Mouse (Mus musculus) left cerebral cortex, postnatal 14 days (tissue): ENCODE data around the gene Gne. TPM values are rescaled to one million over a fixed set of nuclear protein-coding genes. Genes with fewer than 3 reads are reported as not detected.

Experiments used
- DNase-seq, 2 experiments: peaks; one replicate each; pipeline ENCODE4 v3.0.0; 2021 to 2022; ENCODE audit warnings: low spot score in 2 of 2, mixed read lengths in 1 of 2
- intact Hi-C: fragments of 180-260 bp; cut with DNase I; formaldehyde crosslinking; loops from one replicate; pipeline ENCODE4 v1.15.1; 2025
- total RNA-seq, 2 experiments: library from RNA; stranded (reverse); gene quantifications; 2 replicates each; pipeline ENCODE4 v1.2.3; 2021

The Gne gene
- total RNA-seq, 2 experiments from 2014 or later, result 38.2 to 49.6 TPM

DNA sequence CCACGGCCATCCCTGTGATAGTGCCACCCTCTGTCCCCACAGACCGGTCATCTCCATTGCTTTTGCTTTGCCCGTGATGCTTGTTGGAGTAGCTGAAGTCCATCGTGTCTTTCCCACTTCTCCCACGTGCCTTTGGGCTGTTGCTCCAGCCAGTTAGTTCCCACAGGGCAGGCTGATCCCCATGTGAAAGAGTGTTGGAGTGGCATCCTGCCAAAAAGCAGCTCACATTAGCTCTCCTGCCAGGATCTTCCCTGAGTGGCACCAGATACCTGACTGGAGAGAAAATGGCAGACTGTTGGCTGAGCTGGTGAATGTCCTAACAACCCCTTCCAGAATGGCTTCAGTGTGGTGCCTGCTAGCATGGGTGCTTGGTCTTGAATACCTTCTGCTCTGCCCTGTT lies 52.5 kb downstream of the Gne start:
- intact Hi-C loops, result no loop called here
- peak in 1 of 2 experiments; percentile 25 for DNase-seq

DNA sequence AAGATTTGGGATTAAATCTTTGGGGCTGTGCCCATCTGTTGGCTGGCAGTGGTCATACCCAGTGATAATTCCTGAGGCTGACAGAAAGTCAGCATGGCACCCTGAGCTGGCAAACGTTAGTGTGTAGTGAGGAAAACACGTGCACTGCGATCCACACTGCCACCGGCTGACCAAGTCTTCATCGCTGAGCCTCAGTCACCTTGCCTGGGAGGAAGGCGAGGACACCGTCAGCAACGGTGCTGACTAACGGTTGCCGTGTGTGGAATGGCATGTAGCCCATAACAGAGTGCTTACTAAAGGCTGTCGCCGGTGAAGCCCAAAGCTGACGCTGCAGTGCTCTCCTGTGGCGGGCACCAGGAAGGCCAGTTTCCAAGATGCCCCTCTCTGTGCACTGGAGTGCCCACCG lies 54.3 kb downstream of the Gne start:
- peak; percentile 20 to 45 for DNase-seq
- intact Hi-C loops, result no loop called here

DNA sequence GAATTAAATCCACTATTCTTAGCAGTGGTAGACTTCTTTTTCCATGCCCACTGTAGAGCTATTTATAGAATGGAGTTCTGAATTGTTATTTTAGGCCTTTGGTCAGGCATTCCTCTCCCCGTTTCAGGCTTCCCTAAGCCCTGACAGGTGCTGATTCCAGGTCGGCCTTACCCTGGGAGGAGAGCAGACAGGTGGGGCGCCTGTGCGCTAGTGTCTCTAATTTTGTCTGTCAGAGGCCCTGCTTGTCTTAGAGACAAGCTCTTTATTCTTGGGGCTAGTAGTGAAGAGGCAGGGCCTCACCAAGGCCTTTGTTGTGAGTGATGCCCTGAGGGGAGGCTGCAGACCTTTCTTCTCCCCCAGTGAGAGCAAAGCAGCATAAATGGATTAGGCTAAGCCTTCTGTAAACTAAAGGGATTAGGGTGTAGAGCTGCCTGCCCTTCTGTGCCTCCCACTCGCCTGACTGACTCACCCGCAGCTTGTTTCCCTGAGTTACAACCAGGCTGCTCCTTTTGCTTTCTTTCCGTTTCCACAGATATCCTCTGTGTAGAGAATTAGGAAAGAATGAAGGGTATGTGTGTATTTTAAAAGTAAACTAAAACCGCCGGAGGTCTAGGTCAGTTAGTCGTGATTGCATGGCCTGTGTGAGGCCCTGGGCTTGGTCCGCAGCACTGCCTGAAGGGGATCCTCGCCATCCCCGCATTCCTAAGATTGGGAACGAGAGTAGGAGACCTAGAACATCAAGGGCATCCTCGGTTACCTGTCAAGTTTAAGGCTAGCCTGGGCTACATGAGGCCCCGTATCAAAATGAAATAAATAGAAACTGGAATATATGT lies 55.5 kb downstream of the Gne start:
- DNase-seq, result peak; percentile 52 to 61
- intact Hi-C loops, result no loop called here

DNA sequence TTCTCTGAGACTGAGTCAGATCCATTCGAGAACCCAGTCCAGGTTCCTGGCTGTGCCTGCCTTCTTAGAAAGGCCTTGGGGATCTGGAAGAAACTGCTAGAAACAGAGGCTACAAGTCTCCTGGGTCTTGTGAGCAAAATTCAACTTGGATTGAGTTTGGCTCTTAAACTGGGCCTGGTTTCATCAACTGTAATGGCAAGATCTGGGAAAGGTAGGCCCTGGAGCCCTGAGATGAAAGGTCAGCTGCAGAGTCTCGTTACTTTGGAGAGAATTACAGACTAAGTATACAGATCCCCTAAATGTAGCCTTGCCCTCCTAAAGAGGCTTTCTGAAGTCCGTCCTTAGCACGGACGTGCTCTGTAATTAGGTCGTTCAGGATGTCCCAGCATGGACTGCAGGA lies 58.4 kb downstream of the Gne start:
- intact Hi-C loops, result no loop called here
- no peak for DNase-seq

DNA sequence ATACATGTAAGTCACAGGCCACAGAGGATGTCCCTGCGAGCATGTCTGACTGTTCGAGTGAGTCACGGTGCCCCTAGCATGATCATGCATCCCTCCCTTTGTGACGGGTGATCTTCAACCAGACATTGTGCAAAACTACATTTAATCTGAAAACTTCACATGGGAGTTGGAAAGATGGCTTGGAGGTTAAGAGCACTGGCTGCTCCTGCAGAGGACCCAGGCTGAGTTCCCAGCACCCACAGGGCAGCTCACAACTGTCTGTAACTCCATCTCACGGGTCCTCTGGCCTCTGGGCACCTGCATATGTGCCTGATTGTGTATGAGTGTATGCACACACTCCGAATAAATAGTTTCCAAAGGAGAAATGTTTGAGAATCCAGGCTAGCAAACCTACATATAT lies 59.7 kb downstream of the Gne start:
- DNase-seq, result no peak
- intact Hi-C loops, result no loop called here

DNA sequence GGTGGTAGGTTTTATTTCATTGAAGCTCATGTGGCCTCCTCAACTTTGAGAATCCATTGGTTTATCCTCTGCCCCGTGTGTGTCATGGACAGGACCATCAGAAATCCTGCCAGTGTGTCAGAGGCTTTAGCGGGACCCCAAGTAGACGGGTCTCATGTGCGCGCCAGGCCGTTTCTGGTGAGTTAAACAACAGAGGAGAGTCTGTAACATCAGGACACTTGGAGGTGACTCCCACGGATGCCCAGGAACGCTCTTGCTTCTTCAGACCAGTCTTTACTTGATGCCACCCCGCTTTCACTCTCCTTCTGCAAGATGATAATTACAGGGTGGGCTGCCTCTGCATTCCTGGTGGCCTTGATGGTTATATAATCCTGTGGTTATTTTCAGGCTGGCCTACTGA lies 60.3 kb downstream of the Gne start:
- peak in 1 of 2 experiments; percentile 2 for DNase-seq
- intact Hi-C loops, result no loop called here

DNA sequence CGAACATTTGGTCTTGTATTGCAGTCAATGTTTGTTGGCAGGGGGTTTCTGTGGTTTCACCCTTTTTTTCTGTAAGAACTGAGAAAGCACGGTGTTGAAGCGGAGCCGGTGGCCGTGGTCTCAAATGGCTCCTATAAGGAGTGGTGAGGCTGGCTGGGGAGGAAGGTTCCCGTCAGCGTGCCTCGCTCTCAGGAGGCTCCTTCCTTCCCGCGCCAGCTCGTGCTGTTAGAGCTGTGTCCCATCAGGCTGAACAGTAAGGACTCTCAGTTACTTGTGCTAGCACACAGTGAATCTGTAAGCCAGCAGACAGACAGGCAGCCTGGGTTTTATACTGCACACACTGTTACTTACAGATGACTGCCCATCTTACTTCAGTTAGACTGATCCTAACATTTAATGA lies 61.2 kb downstream of the Gne start:
- DNase-seq, result peak in 1 of 2 experiments; percentile 2
- intact Hi-C loops, result no loop called here

DNA sequence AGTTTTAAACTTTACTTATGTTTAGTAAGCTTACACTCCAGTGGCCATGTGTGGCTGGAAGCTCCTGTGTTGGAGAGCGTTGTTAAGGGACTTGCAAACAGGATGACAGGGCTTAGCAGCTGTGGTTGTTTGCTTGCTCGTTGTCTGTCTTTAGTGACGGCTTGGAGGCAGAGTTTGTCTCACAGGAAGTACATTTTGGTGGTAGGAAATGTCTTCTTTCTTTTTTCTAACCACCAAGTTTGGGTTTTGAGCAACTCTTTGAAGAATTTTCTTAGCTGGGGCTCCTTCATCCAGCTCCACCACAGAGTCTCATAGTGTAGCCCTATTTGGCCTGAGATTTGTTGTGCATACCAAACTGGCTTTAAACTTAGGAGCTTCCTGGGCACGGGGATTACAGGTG lies 61.7 kb downstream of the Gne start:
- DNase-seq, result peak in 1 of 2 experiments; percentile 0
- intact Hi-C loops, result no loop called here

DNA sequence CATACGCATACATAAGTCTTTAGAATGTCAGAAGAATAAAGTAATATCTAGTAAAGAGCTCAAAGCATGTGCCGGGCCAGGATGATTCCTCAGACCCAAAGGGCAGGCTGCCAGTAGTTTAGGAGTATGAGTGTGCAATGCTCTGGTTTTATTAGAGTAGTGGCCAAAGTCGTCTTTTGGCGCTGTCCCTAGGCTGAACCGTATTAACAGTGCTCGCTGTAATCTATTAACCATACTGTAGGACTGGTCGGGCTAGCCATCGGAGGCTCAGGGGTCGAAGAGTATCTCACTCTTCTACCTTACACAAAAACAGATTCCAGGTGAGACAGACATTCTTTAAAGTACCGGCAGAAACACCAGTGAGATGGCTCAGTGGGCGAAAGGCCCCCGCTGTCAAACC lies 67.2 kb downstream of the Gne start:
- intact Hi-C loops, result no loop called here

DNA sequence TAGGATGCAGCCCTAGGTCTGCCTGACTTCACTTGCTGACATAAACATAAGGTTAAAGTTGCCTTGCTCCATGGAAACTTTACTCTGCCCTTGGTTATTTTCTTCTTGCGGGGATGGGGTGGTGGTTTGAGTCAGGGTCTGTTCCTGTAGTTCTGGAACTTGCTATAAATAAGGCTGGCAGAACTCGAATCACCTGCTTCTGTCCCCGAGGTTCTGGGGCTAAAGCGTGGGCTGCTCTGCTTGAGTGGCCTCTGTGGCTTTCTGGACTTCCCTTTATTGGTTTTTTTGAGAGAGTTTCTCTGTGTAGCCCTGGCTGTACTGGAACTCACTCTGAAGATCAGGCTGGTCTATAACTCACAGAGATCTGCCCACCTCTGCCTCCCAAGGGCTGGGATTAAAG lies 67.9 kb downstream of the Gne start:
- DNase-seq, result no peak
- intact Hi-C loops, result no loop called here

More for the DNA sequence above, 67.2 kb downstream of the Gne start:
- DNase-seq, result no peak

DNA sequence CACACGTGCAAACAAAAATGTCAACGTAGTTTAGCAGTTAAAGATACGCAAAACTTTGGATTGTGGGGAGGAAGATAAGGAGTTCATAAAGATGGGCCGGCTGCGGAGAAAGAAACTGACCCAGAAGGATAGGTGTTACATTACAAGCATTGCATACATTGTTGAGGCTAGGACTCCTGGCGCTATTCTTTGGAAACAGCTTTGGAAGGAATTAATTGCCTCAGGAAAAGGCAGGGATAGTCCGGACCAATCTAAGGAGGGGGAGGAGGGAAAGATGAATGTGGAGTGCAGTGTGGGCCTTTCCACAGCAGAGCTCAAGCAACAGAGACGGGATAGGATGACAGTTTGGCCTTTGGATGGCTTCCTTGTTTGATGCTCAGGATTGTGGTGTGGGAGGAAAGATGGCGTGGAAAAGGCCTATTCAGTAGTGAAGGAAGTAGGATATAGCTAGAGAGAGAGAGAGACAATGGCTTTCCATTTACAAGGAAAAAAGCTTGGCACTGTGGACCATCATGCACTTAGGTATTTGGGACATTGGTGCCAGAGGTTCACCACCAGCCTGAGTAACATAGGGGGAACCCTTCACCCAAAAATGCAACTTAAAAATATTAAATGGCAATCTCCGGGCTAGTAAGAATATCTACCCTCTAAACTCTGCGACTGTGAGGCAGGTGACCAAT lies 70.4 kb downstream of the Gne start:
- intact Hi-C loops, result no loop called here

DNA sequence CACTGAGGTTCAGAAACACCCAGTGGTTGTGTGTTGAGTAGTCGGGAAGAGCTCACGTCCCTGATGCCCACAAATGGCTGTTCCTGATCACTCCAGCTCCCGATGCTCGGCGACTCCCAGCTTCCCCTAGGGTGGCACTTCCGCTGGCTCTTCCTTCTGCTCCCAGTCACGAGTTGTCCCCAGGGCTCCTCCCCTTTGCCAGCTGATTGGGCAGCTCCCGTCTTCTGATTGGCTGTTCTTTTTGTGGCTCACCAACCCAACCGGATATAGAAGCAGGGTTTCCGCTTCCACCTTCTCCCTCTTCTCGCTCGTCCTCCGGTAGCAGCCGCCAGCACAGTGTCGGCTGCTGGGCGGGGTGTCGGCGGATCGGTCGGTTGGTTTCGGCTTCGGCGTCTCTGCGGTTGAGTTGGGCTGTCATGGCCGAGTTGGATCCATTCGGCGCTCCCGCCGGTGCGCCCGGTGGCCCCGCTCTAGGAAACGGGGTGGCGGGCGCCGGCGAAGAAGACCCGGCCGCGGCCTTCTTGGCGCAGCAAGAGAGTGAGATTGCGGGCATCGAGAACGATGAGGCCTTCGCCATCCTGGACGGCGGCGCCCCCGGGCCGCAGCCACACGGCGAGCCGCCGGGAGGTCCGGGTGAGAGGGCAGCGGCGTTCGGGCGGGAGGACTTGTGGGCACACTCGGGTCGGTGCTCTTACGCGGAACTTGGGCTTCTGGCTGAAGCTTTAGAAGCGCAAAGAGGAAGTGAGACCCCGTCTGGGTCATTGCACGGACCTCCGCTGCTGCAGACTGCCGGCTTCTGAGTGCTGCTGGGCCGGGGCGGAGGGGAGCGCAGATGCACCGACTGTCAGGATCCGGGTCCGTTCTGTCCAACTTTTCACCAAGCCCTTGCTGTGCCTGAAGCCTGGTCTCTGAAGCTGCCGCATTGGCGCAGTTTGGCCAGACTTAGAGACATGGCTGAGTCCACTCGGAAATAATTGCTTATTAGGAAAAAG lies 71.3 kb downstream of the Gne start:
- intact Hi-C loops, result no loop called here
- peak; percentile 93 to 97 for DNase-seq

More for the DNA sequence above, 70.4 kb downstream of the Gne start:
- DNase-seq, result no peak

DNA sequence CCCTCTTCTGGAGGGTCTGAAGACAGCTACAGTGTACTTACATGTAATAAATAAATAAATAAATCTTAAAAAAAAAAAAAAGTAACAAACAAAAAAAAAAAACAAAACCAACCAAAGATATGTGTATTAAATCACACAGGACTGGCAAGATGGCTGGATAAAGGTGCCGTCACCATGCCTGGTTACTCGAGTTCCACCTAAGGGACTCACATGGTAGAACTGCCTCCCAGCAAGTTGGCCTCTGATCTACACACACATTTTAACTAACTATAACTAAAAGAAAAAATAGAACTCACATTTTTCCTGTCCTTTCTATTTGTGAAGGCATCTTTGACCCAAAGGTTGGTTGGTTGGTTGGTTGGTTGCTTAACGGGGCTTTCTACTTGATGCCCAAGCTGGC lies 72.2 kb downstream of the Gne start:
- DNase-seq, result no peak
- intact Hi-C loops, result no loop called here

DNA sequence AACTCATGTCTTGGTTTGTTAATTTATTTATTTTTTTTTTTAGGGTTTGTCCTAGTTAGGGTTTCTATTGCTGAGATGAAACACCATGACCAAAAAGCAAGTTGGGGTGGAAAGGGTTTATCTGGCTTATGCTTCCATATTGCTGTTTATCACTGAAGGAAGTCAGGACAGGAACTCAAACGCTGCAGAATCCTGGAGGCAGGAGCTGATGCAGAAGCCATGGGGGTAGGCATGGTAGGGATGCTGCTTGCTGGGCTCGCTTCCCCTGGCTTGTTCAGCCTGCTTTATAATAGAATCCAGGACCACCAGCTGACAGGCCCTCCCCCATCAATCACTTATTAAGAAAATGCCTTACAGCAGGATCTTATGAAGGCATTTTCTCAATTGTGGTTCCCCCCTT lies 73.1 kb downstream of the Gne start:
- intact Hi-C loops, result no loop called here
- DNase-seq, result no peak

DNA sequence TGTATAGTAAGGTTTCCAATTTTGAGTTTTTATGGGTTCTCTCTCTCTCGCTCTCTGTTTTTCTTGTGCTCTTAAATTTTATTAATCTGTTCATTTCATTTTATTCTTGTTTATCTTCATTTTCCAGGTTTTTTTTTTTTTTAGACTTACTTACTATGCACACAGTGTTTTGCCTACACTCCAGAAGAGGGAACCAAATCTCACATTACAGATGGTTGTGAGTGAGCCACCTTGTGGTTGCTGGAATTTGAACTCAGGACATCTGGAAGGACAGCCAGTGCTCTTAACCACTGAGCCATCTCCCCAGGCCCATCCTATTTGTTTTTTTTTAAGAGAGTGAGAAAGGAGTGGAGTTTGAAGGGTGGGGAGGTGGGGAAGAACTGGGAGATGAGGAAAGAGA lies 73.8 kb downstream of the Gne start:
- intact Hi-C loops, result no loop called here
- DNase-seq, result no peak

DNA sequence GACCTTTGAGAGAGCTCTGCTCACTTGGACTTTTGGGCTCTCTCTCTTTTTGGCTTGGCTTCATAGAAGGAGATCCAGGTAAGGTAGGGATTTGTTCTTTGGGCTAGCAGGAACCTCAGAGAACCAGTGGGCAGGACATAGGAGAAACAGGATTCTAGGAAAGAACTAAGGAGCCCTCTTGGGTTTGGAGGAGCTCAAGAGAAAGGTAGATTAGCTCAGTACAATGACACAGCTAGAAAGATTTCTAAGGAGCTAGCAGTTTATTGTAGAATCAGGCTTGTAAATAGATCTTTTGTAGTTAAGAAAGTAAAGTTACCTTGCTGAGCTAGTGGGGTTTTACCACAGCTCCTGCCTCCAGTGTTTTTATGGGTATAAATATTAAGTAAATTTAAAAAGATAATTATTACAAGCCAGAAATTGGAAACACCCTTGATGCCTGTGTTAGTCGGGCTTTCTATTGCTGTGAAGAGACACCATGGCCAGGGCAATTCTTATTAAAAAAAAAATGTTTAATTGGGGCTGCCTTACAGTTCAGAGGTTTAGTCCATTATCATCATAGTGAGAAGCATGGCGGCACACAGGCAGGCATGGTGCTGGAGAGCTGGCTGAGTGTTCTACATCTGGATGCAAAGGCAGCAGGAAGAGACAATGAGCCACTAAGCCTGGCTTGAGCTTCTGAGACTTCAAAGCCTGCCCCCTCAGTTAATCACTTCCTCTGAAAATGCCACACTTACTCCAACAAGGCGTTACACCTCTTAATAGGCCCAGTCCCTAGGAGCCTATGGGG lies 79.2 kb downstream of the Gne start:
- DNase-seq, result no peak
- intact Hi-C loops, result no loop called here

DNA sequence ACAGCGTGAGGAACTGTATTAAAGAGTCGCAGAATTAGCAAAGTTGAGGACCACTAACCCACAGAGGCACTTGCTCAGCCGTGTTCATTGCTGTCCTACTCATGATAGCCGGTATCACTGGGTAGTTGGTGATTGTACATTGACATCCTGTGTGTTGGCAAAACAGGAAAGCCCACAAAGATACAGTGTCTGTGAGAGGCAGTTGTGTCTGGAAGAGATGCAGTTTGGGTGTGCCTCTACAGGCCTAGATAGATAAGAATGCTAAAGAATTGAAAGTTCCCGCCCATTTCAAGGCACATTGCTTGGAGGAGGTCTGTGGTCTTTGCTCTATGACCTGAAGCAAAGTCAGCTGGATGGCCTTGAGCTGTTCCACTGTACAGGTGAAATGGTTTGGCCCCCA lies 79.9 kb downstream of the Gne start, which contains the start of gene Clta:
Clta (plus strand) TSS at position 327 of the 400 bp plus-strand sequence.
- no peak for DNase-seq
- intact Hi-C loops, result no loop called here

DNA sequence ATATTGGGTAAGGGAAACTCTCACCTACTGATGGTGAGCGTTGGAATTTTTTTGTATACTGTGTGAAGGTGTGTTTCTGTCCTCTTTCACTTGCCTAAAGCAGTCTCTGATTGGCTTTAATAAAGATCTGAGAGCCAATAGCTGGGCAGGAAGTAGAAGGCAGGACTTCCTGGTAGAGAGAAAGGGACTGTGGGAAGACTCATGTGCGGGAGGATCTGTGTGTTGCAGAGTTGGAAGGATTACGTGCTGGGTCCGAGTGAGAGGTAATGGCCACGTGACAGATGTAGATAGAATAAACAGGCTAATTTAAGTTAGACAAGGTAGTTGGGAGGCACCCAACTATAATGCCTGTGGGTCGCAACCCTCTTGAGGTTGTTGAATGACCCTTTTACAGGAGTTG lies 80.4 kb downstream of the Gne start:
- intact Hi-C loops, result no loop called here
- no peak for DNase-seq

DNA sequence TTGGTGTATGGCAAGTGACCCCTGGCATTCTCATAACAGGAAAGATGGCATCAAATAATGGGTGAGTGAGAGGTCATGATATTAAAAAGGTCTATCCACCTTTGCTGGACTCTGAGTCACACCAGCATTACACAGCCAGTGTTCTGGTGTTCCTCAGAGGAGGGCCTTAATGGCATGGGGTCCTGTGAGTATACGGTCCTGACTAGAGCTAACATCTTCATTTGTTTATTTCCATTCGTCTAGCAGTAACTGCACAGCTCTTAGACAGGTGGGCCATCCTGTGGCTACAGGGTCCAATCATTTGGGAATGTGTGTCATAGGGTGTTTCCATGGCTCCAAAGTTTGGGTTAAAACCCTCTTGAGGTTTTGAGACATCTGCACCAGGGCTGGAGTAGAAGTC lies 89.6 kb downstream of the Gne start:
- no peak for DNase-seq
- intact Hi-C loops, result no loop called here
